Mouse (Mus musculus) hematopoietic stem cell, adult 5-6 weeks (primary cell): Measurements from ENCODE around the gene Lrrc2. TPM values are rescaled to one million over a fixed set of nuclear protein-coding genes. Genes with fewer than 3 reads are reported as not detected.
A peak's percentile ranks its signal among the peaks of the same experiment; 100 is the strongest.

Source experiments
- ATAC-seq, 2 experiments: fragments of 125-278 bp in 1 of 2; replicated peaks in 1 of 2; 2 replicates each; pipeline ENCODE4 v1.8.0; 2016 to 2017; ENCODE audit warnings: inconsistent platforms in 2 of 2, mild to moderate bottlenecking in 2 of 2, moderate number of reproducible peaks in 2 of 2, low read depth in 1 of 2, moderate TSS enrichment in 1 of 2; ENCODE audit not compliant: low FRiP score in 2 of 2, poor library complexity in 2 of 2, severe bottlenecking in 2 of 2, insufficient read depth in 1 of 2, low TSS enrichment in 1 of 2
- total RNA-seq: library from RNA; stranded (forward); fragments of 172-1452, 232-1000 nt; gene quantifications from 2 replicates; pipeline ENCODE4 v1.2.3, GENCODE M21; 2017

Gene Lrrc2
- total RNA-seq, 1 experiment from 2014 or later: 0.50 TPM

- no peak for ATAC-seq
These were observed 50.3 kb downstream of the Lrrc2 start for GRCm38 (mm10) chr9:111001621-111002020.

GRCm38 (mm10) chr9:111003279-111003678 lies 51.9 kb downstream of the Lrrc2 start:
- ATAC-seq: no peak

- ATAC-seq: peak in 1 of 2 experiments; percentile 54; a peak in 1 of 4 replicates
These were observed 55.2 kb downstream of the Lrrc2 start for GRCm38 (mm10) chr9:111006544-111006943.

GRCm38 (mm10) chr9:111009763-111010162 lies 58.4 kb downstream of the Lrrc2 start:
- ATAC-seq: no peak

- no peak for ATAC-seq
These were observed 60.2 kb downstream of the Lrrc2 start for GRCm38 (mm10) chr9:111011550-111011949.

- no peak for ATAC-seq
These were observed 60.7 kb downstream of the Lrrc2 start for GRCm38 (mm10) chr9:111012041-111012440.

- no peak for ATAC-seq
These were observed 64.3 kb downstream of the Lrrc2 start for GRCm38 (mm10) chr9:111015658-111016057.

GRCm38 (mm10) chr9:111019022-111019421 lies 67.7 kb downstream of the Lrrc2 start, which contains the start of gene Ltf:
TSS of gene Ltf (plus strand) at chr9:111019271.
- peak; percentile 47 to 74; a peak in 3 of 4 replicates for ATAC-seq

GRCm38 (mm10) chr9:111026791-111027190 lies 75.4 kb downstream of the Lrrc2 start:
- ATAC-seq: no peak

Other genes with a start within 250 kb of the Lrrc2 start
- gene Myl3, start 209.7 kb upstream of the Lrrc2 start, total RNA-seq: not detected in 2 replicates
- 1.1 TPM in 1 of 2 replicates, not detected in the other for gene Pth1r, start 204.4 kb upstream of the Lrrc2 start, total RNA-seq
- not detected in 2 replicates for gene Prss42, start 153.4 kb upstream of the Lrrc2 start, total RNA-seq
- gene Prss44, start 137.6 kb upstream of the Lrrc2 start, total RNA-seq: not detected in 2 replicates
- not detected in 2 replicates for gene Prss43, start 124.9 kb upstream of the Lrrc2 start, total RNA-seq
- gene Prss45, start 117.0 kb upstream of the Lrrc2 start, total RNA-seq: not detected in 2 replicates
- gene Prss46, start 107.0 kb upstream of the Lrrc2 start, total RNA-seq: not detected in 2 replicates
- not detected in 2 replicates for gene Prss50, start 93.6 kb upstream of the Lrrc2 start, total RNA-seq
- gene Als2cl, start 71.7 kb upstream of the Lrrc2 start, total RNA-seq: 1.5 and 4.9 TPM in 2 replicates
- gene Tmie, start 71.4 kb upstream of the Lrrc2 start, total RNA-seq: 0.50 TPM in 1 of 2 replicates, not detected in the other
- gene Fam240a, start 34.7 kb upstream of the Lrrc2 start, total RNA-seq: not detected in 2 replicates
- gene Tdgf1, start 5.4 kb upstream of the Lrrc2 start, total RNA-seq: not detected in 2 replicates
- gene Rtp3, start 39.0 kb downstream of the Lrrc2 start, total RNA-seq: not detected in 2 replicates
- gene Ltf, start 67.7 kb downstream of the Lrrc2 start, total RNA-seq: 273 and 662 TPM in 2 replicates
- 24.9 and 25.1 TPM in 2 replicates for gene Ccrl2, start 106.0 kb downstream of the Lrrc2 start, total RNA-seq
- 65.7 and 103 TPM in 2 replicates for gene Lrrfip2, start 166.0 kb downstream of the Lrrc2 start, total RNA-seq